Mouse (Mus musculus): ENCODE data around the gene Gpr153. TPM values are rescaled to one million over a fixed set of nuclear protein-coding genes. Genes with fewer than 3 reads are reported as not detected.

The Gpr153 gene
- total RNA-seq, 1 experiment, result 5.1 TPM

DNA sequence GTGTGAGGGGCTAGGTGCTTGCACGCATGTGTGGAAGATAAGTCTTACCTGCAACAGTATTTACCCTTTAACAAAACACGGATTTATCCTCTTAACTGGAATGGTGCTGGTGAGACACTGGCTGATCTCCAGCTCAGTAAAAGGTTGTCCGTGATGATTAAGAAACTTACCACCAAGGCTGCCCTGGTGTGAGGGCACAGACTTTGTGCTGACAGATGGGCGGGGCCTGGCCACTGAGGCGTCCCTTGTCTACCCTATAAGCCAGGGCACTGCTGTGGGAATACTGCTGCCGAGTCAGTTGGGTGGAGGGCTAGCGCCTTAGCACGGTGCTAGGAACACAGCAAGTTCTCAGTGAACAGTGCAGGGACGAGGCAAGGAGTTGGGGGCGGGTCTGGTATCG, 28.0 kb downstream of the Gpr153 start:
- H3K4me3 ChIP-seq (ENCODE audit: insufficient read depth in 1 of 2, low read depth in 1 of 2, low read length in 2 of 2, poor library complexity in 1 of 2, severe bottlenecking in 1 of 2), result no peak overlapping the region
- in situ Hi-C loops (cut with MboI; ENCODE audit: low sequenced_read_pairs in 2 of 2, unreplicated experiment in 2 of 2), result no loop called here
- DNase-seq (ENCODE audit: low read depth, low spot score), result no peak
- TF ChIP-seq MAFK (IDR thresholded peaks at IDR 0.05; ENCODE audit: insufficient read depth, low read depth, low read length) (no peak), ZNF384 (IDR thresholded peaks at IDR 0.05; ENCODE audit: low read depth, low read length) (no peak), HCFC1 (IDR thresholded peaks at IDR 0.05; ENCODE audit: borderline replicate concordance, insufficient read depth, low read length) (no peak), ZC3H11A (IDR thresholded peaks at IDR 0.05; ENCODE audit: borderline replicate concordance, low read depth, low read length) (no peak), CHD2 (IDR thresholded peaks at IDR 0.05; ENCODE audit: low read depth, low read length) (no peak)
- H3K27ac ChIP-seq (ENCODE audit: insufficient read depth, low read depth, low read length, poor library complexity, severe bottlenecking), result no peak overlapping the region
- 0 out of 4 replicates have a peak, but pooled peaks cover 3 to 4% of the 10 kb centered on the region in 2 experiments for H3K4me1 ChIP-seq (ENCODE audit: control insufficient read depth in 2 of 2, insufficient read depth in 2 of 2, low read length in 2 of 2, poor library complexity in 1 of 2)
- no peak overlapping the region for H3K9ac ChIP-seq (ENCODE audit: insufficient read depth, low read depth, low read length, poor library complexity, severe bottlenecking)
- H3K36me3 ChIP-seq (ENCODE audit: control insufficient read depth, insufficient read depth, low read length, poor library complexity, severe bottlenecking), result peaks cover 32% of the 10 kb centered on the region
- no peaks in the 10 kb centered on the region for H3K9me3 ChIP-seq (ENCODE audit: control insufficient read depth, insufficient read depth, low read depth, low read length)

DNA sequence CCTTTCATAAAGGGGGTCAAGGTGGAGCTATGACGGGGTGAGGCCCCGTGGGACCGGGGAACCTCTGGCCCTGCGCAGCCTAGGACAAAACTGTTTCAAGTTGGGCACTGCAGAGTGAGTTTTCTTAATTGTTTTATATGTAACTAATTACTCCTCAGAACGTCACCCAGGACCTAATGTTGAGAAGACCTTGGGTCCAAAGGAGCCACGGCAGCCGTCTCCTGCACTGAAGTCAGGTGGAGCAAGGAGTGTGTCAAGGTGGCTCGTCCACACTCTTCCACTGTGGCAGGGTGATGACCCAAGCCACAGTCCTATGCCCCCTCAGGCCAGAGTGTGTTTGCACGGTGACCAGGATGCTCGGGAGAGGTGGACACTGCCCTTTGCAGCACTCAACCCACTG, 29.1 kb downstream of the Gpr153 start:
- peaks cover 1 to 2% of the 10 kb centered on the region in 2 experiments; a peak in 1 of 4 replicates for H3K4me1 ChIP-seq (ENCODE audit: control insufficient read depth in 2 of 2, insufficient read depth in 2 of 2, low read length in 2 of 2, poor library complexity in 1 of 2)
- DNase-seq (ENCODE audit: low read depth, low spot score), result no peak
- no peak overlapping the region for H3K4me3 ChIP-seq (ENCODE audit: insufficient read depth in 1 of 2, low read depth in 1 of 2, low read length in 2 of 2, poor library complexity in 1 of 2, severe bottlenecking in 1 of 2)
- no peak for TF ChIP-seq HCFC1 (IDR thresholded peaks at IDR 0.05; ENCODE audit: borderline replicate concordance, insufficient read depth, low read length)
- TF ChIP-seq ZNF384 (IDR thresholded peaks at IDR 0.05; ENCODE audit: low read depth, low read length), result no peak
- TF ChIP-seq CHD2 (IDR thresholded peaks at IDR 0.05; ENCODE audit: low read depth, low read length), result no peak
- no peak for TF ChIP-seq MAFK (IDR thresholded peaks at IDR 0.05; ENCODE audit: insufficient read depth, low read depth, low read length)
- no peak for TF ChIP-seq ZC3H11A (IDR thresholded peaks at IDR 0.05; ENCODE audit: borderline replicate concordance, low read depth, low read length)
- H3K9me3 ChIP-seq (ENCODE audit: control insufficient read depth, insufficient read depth, low read depth, low read length), result no peaks in the 10 kb centered on the region
- H3K9ac ChIP-seq (ENCODE audit: insufficient read depth, low read depth, low read length, poor library complexity, severe bottlenecking), result no peak overlapping the region
- no peak overlapping the region for H3K27ac ChIP-seq (ENCODE audit: insufficient read depth, low read depth, low read length, poor library complexity, severe bottlenecking)
- in situ Hi-C loops (cut with MboI; ENCODE audit: low sequenced_read_pairs in 2 of 2, unreplicated experiment in 2 of 2), result no loop called here
- peaks cover 32% of the 10 kb centered on the region for H3K36me3 ChIP-seq (ENCODE audit: control insufficient read depth, insufficient read depth, low read length, poor library complexity, severe bottlenecking)

DNA sequence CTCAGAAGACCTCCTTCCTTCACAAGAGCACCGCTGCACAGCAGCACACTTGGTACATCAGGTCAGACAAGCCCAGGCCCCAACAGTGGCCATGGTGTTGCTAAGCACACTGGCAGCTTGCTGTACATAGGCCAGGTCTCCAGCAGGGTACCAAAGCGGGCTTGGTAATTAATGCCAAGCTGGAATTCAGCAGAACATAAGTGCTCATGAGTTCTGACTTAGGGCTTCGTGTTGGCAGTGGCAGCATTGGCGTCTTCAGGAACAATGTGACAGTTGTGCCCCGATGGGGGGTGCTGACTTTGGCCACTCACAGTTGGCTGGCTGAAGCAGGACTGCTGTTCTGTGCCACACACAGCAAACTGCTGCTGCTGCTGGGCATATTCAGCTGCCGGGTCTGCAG, 30.7 kb downstream of the Gpr153 start:
- H3K9ac ChIP-seq (ENCODE audit: insufficient read depth, low read depth, low read length, poor library complexity, severe bottlenecking), result no peak overlapping the region
- peaks cover 31% of the 10 kb centered on the region for H3K36me3 ChIP-seq (ENCODE audit: control insufficient read depth, insufficient read depth, low read length, poor library complexity, severe bottlenecking)
- no peak overlapping the region for H3K27ac ChIP-seq (ENCODE audit: insufficient read depth, low read depth, low read length, poor library complexity, severe bottlenecking)
- no peak for TF ChIP-seq CHD2 (IDR thresholded peaks at IDR 0.05; ENCODE audit: low read depth, low read length)
- TF ChIP-seq ZC3H11A (IDR thresholded peaks at IDR 0.05; ENCODE audit: borderline replicate concordance, low read depth, low read length), result no peak
- TF ChIP-seq ZNF384 (IDR thresholded peaks at IDR 0.05; ENCODE audit: low read depth, low read length), result no peak
- TF ChIP-seq MAFK (IDR thresholded peaks at IDR 0.05; ENCODE audit: insufficient read depth, low read depth, low read length), result no peak
- TF ChIP-seq HCFC1 (IDR thresholded peaks at IDR 0.05; ENCODE audit: borderline replicate concordance, insufficient read depth, low read length), result no peak
- peaks cover 0 to 1% of the 10 kb centered on the region in 2 experiments; a peak in 1 of 4 replicates for H3K4me1 ChIP-seq (ENCODE audit: control insufficient read depth in 2 of 2, insufficient read depth in 2 of 2, low read length in 2 of 2, poor library complexity in 1 of 2)
- in situ Hi-C loops (cut with MboI; ENCODE audit: low sequenced_read_pairs in 2 of 2, unreplicated experiment in 2 of 2), result no loop called here
- DNase-seq (ENCODE audit: low read depth, low spot score), result no peak
- no peaks in the 10 kb centered on the region for H3K9me3 ChIP-seq (ENCODE audit: control insufficient read depth, insufficient read depth, low read depth, low read length)
- H3K4me3 ChIP-seq (ENCODE audit: insufficient read depth in 1 of 2, low read depth in 1 of 2, low read length in 2 of 2, poor library complexity in 1 of 2, severe bottlenecking in 1 of 2), result no peak overlapping the region

DNA sequence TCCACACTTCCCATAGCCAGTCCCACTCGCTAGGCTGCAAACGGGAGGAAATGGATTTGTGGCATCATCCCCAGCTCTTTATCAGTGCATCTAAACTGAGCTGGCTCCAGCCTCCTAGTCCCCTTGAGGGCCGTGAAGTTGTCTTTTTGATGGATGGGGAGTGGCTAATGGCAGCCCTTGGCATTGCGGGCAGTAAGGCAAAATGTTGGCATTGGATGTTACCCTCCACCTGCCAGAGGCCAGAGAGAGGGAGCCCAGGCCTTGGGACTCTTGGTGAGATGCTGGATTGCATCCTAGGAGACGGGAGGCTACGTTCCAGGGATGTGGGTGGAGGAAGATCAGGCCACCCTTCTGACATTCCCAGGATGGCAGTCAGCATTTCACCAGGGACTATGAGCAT, 32.0 kb downstream of the Gpr153 start:
- Histone ChIP-seq H3K27ac (ENCODE audit: insufficient read depth, low read depth, low read length, poor library complexity, severe bottlenecking) (no peak overlapping the region), H3K36me3 (ENCODE audit: control insufficient read depth, insufficient read depth, low read length, poor library complexity, severe bottlenecking) (peaks cover 22% of the 10 kb centered on the region)
- in situ Hi-C loops (cut with MboI; ENCODE audit: low sequenced_read_pairs in 2 of 2, unreplicated experiment in 2 of 2), result no loop called here

More for the DNA sequence above, 32.0 kb downstream of the Gpr153 start:
- Histone ChIP-seq H3K9ac (ENCODE audit: insufficient read depth, low read depth, low read length, poor library complexity, severe bottlenecking) (no peak overlapping the region), H3K4me1 (ENCODE audit: control insufficient read depth in 2 of 2, insufficient read depth in 2 of 2, low read length in 2 of 2, poor library complexity in 1 of 2) (peaks cover 0 to 1% of the 10 kb centered on the region in 2 experiments; a peak in 1 of 4 replicates), H3K9me3 (ENCODE audit: control insufficient read depth, insufficient read depth, low read depth, low read length) (no peaks in the 10 kb centered on the region), H3K4me3 (ENCODE audit: insufficient read depth in 1 of 2, low read depth in 1 of 2, low read length in 2 of 2, poor library complexity in 1 of 2, severe bottlenecking in 1 of 2) (no peak overlapping the region)
- DNase-seq (ENCODE audit: low read depth, low spot score), result no peak
- TF ChIP-seq ZC3H11A (IDR thresholded peaks at IDR 0.05; ENCODE audit: borderline replicate concordance, low read depth, low read length), result no peak
- no peak for TF ChIP-seq CHD2 (IDR thresholded peaks at IDR 0.05; ENCODE audit: low read depth, low read length)
- TF ChIP-seq HCFC1 (IDR thresholded peaks at IDR 0.05; ENCODE audit: borderline replicate concordance, insufficient read depth, low read length), result no peak
- TF ChIP-seq ZNF384 (IDR thresholded peaks at IDR 0.05; ENCODE audit: low read depth, low read length), result no peak
- TF ChIP-seq MAFK (IDR thresholded peaks at IDR 0.05; ENCODE audit: insufficient read depth, low read depth, low read length), result no peak
